Mouse (Mus musculus) layer of hippocampus, adult 18-20 months (tissue): ENCODE measurements around the gene Acox3. TPM values are rescaled to one million over a fixed set of nuclear protein-coding genes. Genes with fewer than 3 reads are reported as not detected.

Experiments used
- DNase-seq, 2 experiments: peaks; one replicate each; pipeline ENCODE4 v3.0.0; 2022; ENCODE audit warnings: low spot score in 2 of 2
- total RNA-seq, 2 experiments: library from RNA; stranded (reverse); gene quantifications; 2 replicates each; pipeline ENCODE4 v1.2.3; 2021

The Acox3 gene
- total RNA-seq, 2 experiments from 2014 or later = 26.5 to 29.4 TPM

- DNase-seq = no peak
These were observed 64.7 kb downstream of the Acox3 start for GRCm38 (mm10) chr5:35647562-35647961.

GRCm38 (mm10) chr5:35648230-35648629, 65.4 kb downstream of the Acox3 start:
- no peak for DNase-seq

- DNase-seq = no peak
These were observed 69.5 kb downstream of the Acox3 start for GRCm38 (mm10) chr5:35652319-35652718.

GRCm38 (mm10) chr5:35652872-35653271, 70.0 kb downstream of the Acox3 start:
- no peak for DNase-seq

- no peak for DNase-seq
These were observed 71.0 kb downstream of the Acox3 start for GRCm38 (mm10) chr5:35653743-35654395.

- no peak for DNase-seq
These were observed 73.1 kb downstream of the Acox3 start for GRCm38 (mm10) chr5:35655753-35656485.

GRCm38 (mm10) chr5:35659503-35659902, 76.7 kb downstream of the Acox3 start:
- DNase-seq = no peak

GRCm38 (mm10) chr5:35661210-35661609, 78.4 kb downstream of the Acox3 start:
- no peak for DNase-seq

GRCm38 (mm10) chr5:35662021-35662545, 79.2 kb downstream of the Acox3 start:
- no peak for DNase-seq

Other genes with a start within 250 kb of the Acox3 start
- gene Hmx1, start 193.9 kb upstream of the Acox3 start, total RNA-seq = not detected
- gene Cpz, start 57.3 kb upstream of the Acox3 start, total RNA-seq = under 1 TPM in 1 of 2 experiments, not detected in 1; 0.41 TPM
- 1 to 10 TPM; 7.6 to 8.5 TPM for gene Trmt44, start 8.0 kb upstream of the Acox3 start, total RNA-seq
- 1 to 10 TPM; 7.5 to 7.7 TPM for gene Htra3, start 96.7 kb downstream of the Acox3 start, total RNA-seq
- gene Sh3tc1, start 156.9 kb downstream of the Acox3 start, total RNA-seq = 1 to 10 TPM; 1.5 to 2.6 TPM
- 100 to 1,000 TPM; 131 to 142 TPM for gene Ablim2, start 174.8 kb downstream of the Acox3 start, total RNA-seq